Mouse (Mus musculus): ENCODE data around the gene Cacna1a. TPM values are rescaled to one million over a fixed set of nuclear protein-coding genes. Genes with fewer than 3 reads are reported as not detected.

Gene Cacna1a
- polyA plus RNA-seq, 1 experiment: 140 TPM

- H3K4me3 ChIP-seq (ENCODE audit: insufficient read depth, low read length): no peak overlapping the region
- peaks cover 20% of the 10 kb centered on the region for H3K4me1 ChIP-seq (ENCODE audit: control insufficient read depth, insufficient read depth, low read length)
- TF ChIP-seq CTCF (IDR thresholded peaks at IDR 0.05; ENCODE audit: extremely low read depth, insufficient read depth, low read length) (no peak), POLR2A (IDR thresholded peaks at IDR 0.05; ENCODE audit: extremely low read depth, insufficient read depth, low read length) (no peak)
- no peak overlapping the region for H3K27ac ChIP-seq (ENCODE audit: insufficient read depth, low read length)
Observed at GRCm38 (mm10) chr8:84426087-84426486, 37.8 kb downstream of the Cacna1a start.

DNA sequence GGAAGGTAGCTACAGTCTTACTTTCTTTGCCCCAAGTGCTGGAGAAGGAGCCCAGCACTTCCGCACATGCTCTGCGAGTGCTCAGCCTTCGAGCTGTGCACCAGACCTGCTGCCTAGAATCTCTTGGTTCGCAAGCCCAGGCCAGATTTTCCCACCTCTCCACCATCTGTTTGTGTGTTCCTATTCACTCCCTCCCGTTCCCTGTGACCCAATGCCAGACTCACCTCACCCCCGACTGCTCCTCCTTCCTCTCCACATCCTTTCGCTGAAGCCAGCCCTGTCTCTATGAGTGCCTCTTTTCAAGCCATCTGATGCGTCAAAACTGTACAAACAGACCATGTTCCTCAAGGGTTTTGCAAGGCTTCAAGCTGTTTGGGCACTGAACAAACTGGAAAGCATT, 38.3 kb downstream of the Cacna1a start:
- H3K4me1 ChIP-seq (ENCODE audit: control insufficient read depth, insufficient read depth, low read length): peaks cover 20% of the 10 kb centered on the region
- H3K4me3 ChIP-seq (ENCODE audit: insufficient read depth, low read length): no peak overlapping the region
- H3K27ac ChIP-seq (ENCODE audit: insufficient read depth, low read length): no peak overlapping the region
- TF ChIP-seq CTCF (IDR thresholded peaks at IDR 0.05; ENCODE audit: extremely low read depth, insufficient read depth, low read length) (no peak), POLR2A (IDR thresholded peaks at IDR 0.05; ENCODE audit: extremely low read depth, insufficient read depth, low read length) (no peak)

GRCm38 (mm10) chr8:84428034-84428433, 39.8 kb downstream of the Cacna1a start:
- H3K4me1 ChIP-seq (ENCODE audit: control insufficient read depth, insufficient read depth, low read length): peaks cover 20% of the 10 kb centered on the region
- H3K4me3 ChIP-seq (ENCODE audit: insufficient read depth, low read length): no peak overlapping the region
- TF ChIP-seq CTCF (IDR thresholded peaks at IDR 0.05; ENCODE audit: extremely low read depth, insufficient read depth, low read length) (no peak), POLR2A (IDR thresholded peaks at IDR 0.05; ENCODE audit: extremely low read depth, insufficient read depth, low read length) (no peak)
- H3K27ac ChIP-seq (ENCODE audit: insufficient read depth, low read length): 0 out of 2 replicates have a peak overlapping the region, but pooled peaks have one; percentile 69

DNA sequence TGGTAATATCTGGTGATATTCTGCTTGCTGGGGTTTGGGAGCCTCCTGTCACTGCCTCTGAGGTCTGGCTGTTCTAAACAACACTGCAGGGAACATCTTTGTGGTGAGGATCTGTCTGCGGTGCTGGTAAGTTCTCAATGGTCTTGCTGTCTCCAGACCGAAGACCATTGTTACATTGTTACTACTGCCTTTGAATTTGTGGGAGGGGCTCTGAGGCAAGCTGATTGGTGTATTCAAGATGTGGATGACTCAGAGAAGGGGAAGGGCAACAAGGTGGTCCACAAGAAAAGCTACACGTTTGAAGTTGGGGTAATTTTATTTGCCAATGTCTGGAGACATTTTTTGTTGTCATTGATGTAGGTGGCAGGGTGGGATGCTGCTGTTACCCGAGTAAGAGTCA, 40.8 kb downstream of the Cacna1a start:
- Histone ChIP-seq H3K4me3 (ENCODE audit: insufficient read depth, low read length) (no peak overlapping the region), H3K4me1 (ENCODE audit: control insufficient read depth, insufficient read depth, low read length) (peaks cover 21% of the 10 kb centered on the region), H3K27ac (ENCODE audit: insufficient read depth, low read length) (no peak overlapping the region)
- no peak for TF ChIP-seq CTCF (IDR thresholded peaks at IDR 0.05; ENCODE audit: extremely low read depth, insufficient read depth, low read length)
- no peak for TF ChIP-seq POLR2A (IDR thresholded peaks at IDR 0.05; ENCODE audit: extremely low read depth, insufficient read depth, low read length)

GRCm38 (mm10) chr8:84429492-84429891, 41.3 kb downstream of the Cacna1a start:
- no peak for TF ChIP-seq CTCF (IDR thresholded peaks at IDR 0.05; ENCODE audit: extremely low read depth, insufficient read depth, low read length)
- TF ChIP-seq POLR2A (IDR thresholded peaks at IDR 0.05; ENCODE audit: extremely low read depth, insufficient read depth, low read length): no peak
- no peak overlapping the region for H3K27ac ChIP-seq (ENCODE audit: insufficient read depth, low read length)
- H3K4me1 ChIP-seq (ENCODE audit: control insufficient read depth, insufficient read depth, low read length): peaks cover 21% of the 10 kb centered on the region
- no peak overlapping the region for H3K4me3 ChIP-seq (ENCODE audit: insufficient read depth, low read length)

- 0 out of 2 replicates have a peak, but pooled peaks cover 3% of the 10 kb centered on the region for H3K4me1 ChIP-seq (ENCODE audit: control insufficient read depth, insufficient read depth, low read length)
- TF ChIP-seq CTCF (IDR thresholded peaks at IDR 0.05; ENCODE audit: extremely low read depth, insufficient read depth, low read length): no peak
- TF ChIP-seq POLR2A (IDR thresholded peaks at IDR 0.05; ENCODE audit: extremely low read depth, insufficient read depth, low read length): no peak
- no peak overlapping the region for H3K27ac ChIP-seq (ENCODE audit: insufficient read depth, low read length)
- no peak overlapping the region for H3K4me3 ChIP-seq (ENCODE audit: insufficient read depth, low read length)
Observed at GRCm38 (mm10) chr8:84435370-84435769, 47.1 kb downstream of the Cacna1a start.

DNA sequence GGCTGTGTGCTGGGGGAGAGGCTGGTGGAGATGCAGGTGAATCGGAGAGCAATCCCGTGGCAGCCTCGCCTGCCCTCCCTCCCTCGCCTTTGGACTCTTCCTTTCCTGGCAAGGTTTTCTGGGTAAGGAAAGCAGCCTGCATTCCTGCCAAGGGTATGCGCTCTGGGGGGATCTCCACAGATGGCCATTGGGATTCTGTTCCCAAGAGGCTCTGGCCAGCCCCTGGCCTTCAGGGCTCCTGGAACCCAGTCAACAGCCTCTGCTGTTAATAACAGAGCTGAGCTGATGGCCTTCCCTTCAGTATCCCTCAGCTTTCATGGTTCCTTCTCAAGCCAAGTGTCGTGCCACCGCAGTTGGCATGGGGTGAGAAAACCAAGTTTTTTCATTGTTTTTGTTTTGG, 51.6 kb downstream of the Cacna1a start:
- Histone ChIP-seq H3K4me1 (ENCODE audit: control insufficient read depth, insufficient read depth, low read length) (0 out of 2 replicates have a peak, but pooled peaks cover 2% of the 10 kb centered on the region), H3K4me3 (ENCODE audit: insufficient read depth, low read length) (no peak overlapping the region), H3K27ac (ENCODE audit: insufficient read depth, low read length) (no peak overlapping the region)
- TF ChIP-seq POLR2A (IDR thresholded peaks at IDR 0.05; ENCODE audit: extremely low read depth, insufficient read depth, low read length) (no peak), CTCF (IDR thresholded peaks at IDR 0.05; ENCODE audit: extremely low read depth, insufficient read depth, low read length) (no peak)

DNA sequence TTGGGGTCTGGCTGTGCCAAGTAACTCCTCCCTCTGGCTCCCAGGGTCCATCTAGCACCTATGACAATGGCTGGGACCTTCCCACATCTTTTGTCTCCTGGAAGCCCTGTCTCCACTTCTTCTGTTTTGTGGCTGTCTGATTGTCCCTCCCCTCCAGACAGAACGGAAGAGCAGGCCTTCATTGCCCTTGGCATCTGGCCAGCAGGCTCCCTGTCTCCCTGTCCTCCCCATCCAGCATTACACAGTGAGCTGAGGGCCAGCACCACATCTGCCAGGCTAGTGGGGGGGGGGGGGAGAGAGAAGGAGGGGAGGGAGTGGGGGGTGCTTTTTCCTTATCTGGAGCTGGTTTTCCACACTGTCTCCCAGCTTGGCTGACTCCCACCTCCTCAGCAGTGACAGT, 53.8 kb downstream of the Cacna1a start:
- Histone ChIP-seq H3K4me3 (ENCODE audit: insufficient read depth, low read length) (no peak overlapping the region), H3K27ac (ENCODE audit: insufficient read depth, low read length) (no peak overlapping the region), H3K4me1 (ENCODE audit: control insufficient read depth, insufficient read depth, low read length) (peaks cover 3% of the 10 kb centered on the region)
- TF ChIP-seq POLR2A (IDR thresholded peaks at IDR 0.05; ENCODE audit: extremely low read depth, insufficient read depth, low read length): no peak
- TF ChIP-seq CTCF (IDR thresholded peaks at IDR 0.05; ENCODE audit: extremely low read depth, insufficient read depth, low read length): no peak

- Histone ChIP-seq H3K4me3 (ENCODE audit: insufficient read depth, low read length) (no peak overlapping the region), H3K27ac (ENCODE audit: insufficient read depth, low read length) (no peak overlapping the region), H3K4me1 (ENCODE audit: control insufficient read depth, insufficient read depth, low read length) (peaks cover 8% of the 10 kb centered on the region)
- TF ChIP-seq POLR2A (IDR thresholded peaks at IDR 0.05; ENCODE audit: extremely low read depth, insufficient read depth, low read length) (no peak), CTCF (IDR thresholded peaks at IDR 0.05; ENCODE audit: extremely low read depth, insufficient read depth, low read length) (no peak)
Observed at GRCm38 (mm10) chr8:84446571-84446991, 58.3 kb downstream of the Cacna1a start.

DNA sequence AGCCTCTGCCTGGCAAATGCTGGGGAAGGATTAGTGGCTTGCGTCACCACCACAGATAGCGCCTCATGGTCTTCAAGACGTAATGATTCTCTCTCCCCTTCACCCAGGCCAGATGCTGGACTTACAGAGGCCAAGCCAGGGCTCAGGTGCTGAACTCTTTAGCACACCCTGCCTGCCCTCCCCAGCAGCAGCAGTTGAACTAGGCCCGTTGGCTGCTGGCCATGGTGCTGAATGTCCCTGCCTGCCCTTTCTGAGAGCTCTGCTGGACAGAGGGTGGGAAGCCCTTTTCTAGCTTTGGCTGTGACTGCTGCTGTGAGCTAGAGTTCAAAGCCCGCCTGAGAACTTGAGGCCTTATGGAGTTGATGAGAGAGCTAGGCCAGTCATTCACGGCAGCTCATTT, 66.3 kb downstream of the Cacna1a start:
- Histone ChIP-seq H3K4me3 (ENCODE audit: insufficient read depth, low read length) (no peak overlapping the region), H3K27ac (ENCODE audit: insufficient read depth, low read length) (no peak overlapping the region), H3K4me1 (ENCODE audit: control insufficient read depth, insufficient read depth, low read length) (peaks cover 9% of the 10 kb centered on the region)
- TF ChIP-seq POLR2A (IDR thresholded peaks at IDR 0.05; ENCODE audit: extremely low read depth, insufficient read depth, low read length): no peak
- no peak for TF ChIP-seq CTCF (IDR thresholded peaks at IDR 0.05; ENCODE audit: extremely low read depth, insufficient read depth, low read length)

Data from cortical plate, adult 2 months (tissue).